Mouse (Mus musculus) bone marrow, adult 2 months (tissue): ENCODE measurements at regions not wholly inside any gene's neighbourhood (a gene's known extent, or its start where the extent isn't known, plus 50 kb on each side); places are given as distances from the start of the nearest gene placed in this dataset.

Experiments
- CTCF ChIP-seq: fragments of 200-500 bp; IDR thresholded peaks from 2 replicates; pipeline ENCODE4 v1.5.1; 2011; ENCODE audit warnings: low read length, control low read depth; ENCODE audit not compliant: control insufficient read depth, insufficient read depth
- POLR2A ChIP-seq: fragments of 200-500 bp; IDR thresholded peaks from 2 replicates; pipeline ENCODE4 v1.6.1; 2011; ENCODE audit warnings: low read depth, mild to moderate bottlenecking, control low read depth, low read length, borderline replicate concordance; ENCODE audit not compliant: control insufficient read depth

GRCm38 (mm10) chr6:6414654-6415610, 163.5 kb downstream of the Sem1 start:
- no peak for TF ChIP-seq POLR2A
- no peak for TF ChIP-seq CTCF
